Mouse (Mus musculus): Measurements from ENCODE around the gene B430306N03Rik. TPM values are rescaled to one million over a fixed set of nuclear protein-coding genes. Genes with fewer than 3 reads are reported as not detected.

B430306N03Rik gene
- 4.3 TPM for polyA plus RNA-seq (2017; shearing (Covaris generic))

DNA sequence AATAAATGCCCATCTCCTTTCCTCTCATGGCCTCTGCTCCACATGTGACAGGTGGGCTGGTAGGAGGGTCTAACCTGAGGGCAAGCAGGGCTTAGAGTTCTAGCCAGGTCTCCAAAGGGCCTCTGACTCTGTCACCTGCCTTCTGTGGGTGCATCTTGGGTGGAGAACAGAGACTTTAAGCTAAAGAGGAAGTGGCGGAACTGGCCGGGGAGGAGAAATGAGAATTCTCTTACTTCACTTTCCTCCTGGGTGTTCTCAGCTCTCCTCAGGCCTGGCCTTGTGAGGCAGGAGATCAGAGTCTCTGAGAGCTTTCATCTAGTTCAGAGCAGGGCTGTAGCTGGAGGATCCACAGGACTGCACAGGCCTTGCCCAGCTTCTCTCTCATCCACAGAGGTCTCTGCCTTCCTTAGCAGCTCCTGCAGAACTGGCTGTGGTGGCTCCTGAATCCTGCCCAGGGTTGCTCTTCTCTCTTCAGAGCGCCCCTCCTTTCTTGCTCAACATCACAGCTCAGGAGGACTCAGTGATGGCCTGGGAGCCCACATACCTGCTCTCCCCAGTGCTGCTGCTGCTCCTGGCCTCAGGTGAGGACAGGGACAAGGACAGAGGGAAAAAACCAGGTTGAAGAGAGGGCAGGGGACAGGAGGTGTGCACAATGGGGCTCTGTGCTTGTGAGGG lies at the start of gene B430306N03Rik:
B430306N03Rik (plus strand) TSS at position 237 of the 675 bp plus-strand sequence.

DNA sequence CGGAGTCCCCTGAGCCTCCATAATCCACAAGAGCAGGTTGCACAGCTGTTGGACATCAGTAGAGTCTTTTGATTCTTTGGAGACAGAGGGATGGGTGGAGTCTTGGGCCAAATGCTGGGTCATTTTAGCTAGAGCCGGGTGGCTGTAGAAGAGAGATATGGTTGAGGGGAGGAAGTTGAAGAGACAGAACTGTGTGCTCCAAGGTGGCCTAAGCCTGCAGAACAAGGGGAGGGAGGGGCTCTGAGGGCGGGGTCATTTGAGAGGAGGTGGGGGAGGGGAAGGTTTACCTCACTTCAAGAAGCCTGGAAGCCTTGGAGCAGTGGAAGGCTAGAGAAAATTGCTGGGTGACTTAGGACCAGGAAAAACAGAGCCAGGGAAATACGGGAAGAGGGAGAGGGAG lies 16.7 kb upstream of the B430306N03Rik start, which contains the start of gene Treml2:
Treml2 (plus strand) TSS at position 296 of the 400 bp plus-strand sequence.

DNA sequence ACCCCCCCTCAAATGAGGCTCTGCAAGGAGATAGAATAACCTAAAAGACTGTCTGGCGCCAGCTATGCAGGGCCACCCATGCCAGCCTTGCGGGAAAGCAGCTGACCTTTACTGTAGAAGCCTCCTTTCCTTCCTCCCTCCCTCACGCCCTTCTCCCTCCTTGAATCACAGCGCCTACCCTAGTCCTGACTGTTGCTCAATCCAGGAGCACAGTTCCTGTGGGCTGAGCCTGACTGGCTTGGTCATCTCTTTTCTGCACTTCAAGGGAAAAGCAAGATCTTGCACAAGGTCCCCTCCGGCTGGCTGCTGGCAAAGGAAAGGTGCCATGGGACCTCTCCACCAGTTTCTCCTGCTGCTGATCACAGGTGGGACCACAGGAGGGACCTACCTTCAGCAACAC lies 30.3 kb downstream of the B430306N03Rik start, which contains the start of gene Trem2:
Trem2 (plus strand) TSS at position 171 of the 400 bp plus-strand sequence.

DNA sequence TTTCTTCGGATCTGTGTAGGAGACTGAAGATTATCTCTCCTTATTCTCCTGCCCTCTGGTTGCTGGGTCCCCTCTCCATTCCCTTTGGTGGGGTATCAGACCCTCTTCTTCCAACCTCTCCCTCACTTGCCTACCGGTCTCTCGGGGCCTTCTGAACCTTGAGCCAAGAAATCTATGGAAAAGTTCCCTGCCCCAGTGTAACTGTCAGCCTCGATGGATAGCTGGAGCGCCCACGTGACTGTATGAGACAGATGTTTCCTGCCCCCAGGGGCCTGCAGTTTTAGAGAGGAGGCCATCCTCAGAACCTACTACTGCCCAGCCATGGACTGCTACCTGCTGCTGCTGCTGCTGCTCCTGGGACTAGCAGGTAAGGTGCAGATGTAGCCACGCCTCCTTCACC lies 43.7 kb downstream of the B430306N03Rik start, which contains the start of gene Treml1:
Treml1 (plus strand) TSS at position 301 of the 400 bp plus-strand sequence.

Other genes starting within 250 kb of the B430306N03Rik start
- not detected for gene 1700067P10Rik, start 226.8 kb upstream of the B430306N03Rik start, polyA plus RNA-seq (2017; shearing (Covaris generic))
- gene 9830107B12Rik, start 169.9 kb upstream of the B430306N03Rik start, polyA plus RNA-seq (2017; shearing (Covaris generic)), result not detected
- gene A530064D06Rik, start 148.9 kb upstream of the B430306N03Rik start, polyA plus RNA-seq (2017; shearing (Covaris generic)), result not detected
- gene Trem1, start 83.4 kb upstream of the B430306N03Rik start, polyA plus RNA-seq (2017; shearing (Covaris generic)), result not detected
- gene Trem3, start 68.4 kb upstream of the B430306N03Rik start, polyA plus RNA-seq (2017; shearing (Covaris generic)), result not detected
- gene Treml4, start 51.8 kb upstream of the B430306N03Rik start, polyA plus RNA-seq (2017; shearing (Covaris generic)), result 5.6 TPM
- gene Treml2, start 16.6 kb upstream of the B430306N03Rik start, polyA plus RNA-seq (2017; shearing (Covaris generic)), result 22.9 TPM
- not detected for gene Trem2, start 30.3 kb downstream of the B430306N03Rik start, polyA plus RNA-seq (2017; shearing (Covaris generic))
- gene Treml1, start 43.8 kb downstream of the B430306N03Rik start, polyA plus RNA-seq (2017; shearing (Covaris generic)), result not detected
- gene Nfya, start 93.8 kb downstream of the B430306N03Rik start, polyA plus RNA-seq (2017; shearing (Covaris generic)), result 8.0 TPM
- 97.7 TPM for gene Oard1, start 93.9 kb downstream of the B430306N03Rik start, polyA plus RNA-seq (2017; shearing (Covaris generic))
- 5.7 TPM for gene Apobec2, start 116.8 kb downstream of the B430306N03Rik start, polyA plus RNA-seq (2017; shearing (Covaris generic))
- gene Tspo2, start 135.4 kb downstream of the B430306N03Rik start, polyA plus RNA-seq (2017; shearing (Covaris generic)), result not detected
- gene Unc5cl, start 138.8 kb downstream of the B430306N03Rik start, polyA plus RNA-seq (2017; shearing (Covaris generic)), result 43.9 TPM

Data from inflammation-experienced regulatory T-cells, adult 16 weeks (primary cell).